Mouse (Mus musculus) CD4-positive helper T cell, adult 2 months (primary cell): ENCODE measurements at regions not wholly inside any gene's neighbourhood (a gene's known extent, or its start where the extent isn't known, plus 50 kb on each side); places are given as distances from the start of the nearest gene placed in this dataset.

Experiments used
- DNase-seq: peaks from one replicate; pipeline ENCODE4 v3.0.0-alpha.2; 2012; ENCODE audit warnings: low read depth, missing footprints, low spot score

- DNase-seq = peak; percentile 57
Measured at GRCm38 (mm10) chr16:78635257-78635656, 58.7 kb upstream of the D16Ertd472e start.

- no peak for DNase-seq
Measured at GRCm38 (mm10) chr16:78631797-78632196, 55.3 kb upstream of the D16Ertd472e start.

GRCm38 (mm10) chr16:78626803-78627202, 50.3 kb upstream of the D16Ertd472e start:
- peak; percentile 29 for DNase-seq
